Comparison of ENCODE assay signal across 9 mouse cellular contexts in the genomic region with DNA sequence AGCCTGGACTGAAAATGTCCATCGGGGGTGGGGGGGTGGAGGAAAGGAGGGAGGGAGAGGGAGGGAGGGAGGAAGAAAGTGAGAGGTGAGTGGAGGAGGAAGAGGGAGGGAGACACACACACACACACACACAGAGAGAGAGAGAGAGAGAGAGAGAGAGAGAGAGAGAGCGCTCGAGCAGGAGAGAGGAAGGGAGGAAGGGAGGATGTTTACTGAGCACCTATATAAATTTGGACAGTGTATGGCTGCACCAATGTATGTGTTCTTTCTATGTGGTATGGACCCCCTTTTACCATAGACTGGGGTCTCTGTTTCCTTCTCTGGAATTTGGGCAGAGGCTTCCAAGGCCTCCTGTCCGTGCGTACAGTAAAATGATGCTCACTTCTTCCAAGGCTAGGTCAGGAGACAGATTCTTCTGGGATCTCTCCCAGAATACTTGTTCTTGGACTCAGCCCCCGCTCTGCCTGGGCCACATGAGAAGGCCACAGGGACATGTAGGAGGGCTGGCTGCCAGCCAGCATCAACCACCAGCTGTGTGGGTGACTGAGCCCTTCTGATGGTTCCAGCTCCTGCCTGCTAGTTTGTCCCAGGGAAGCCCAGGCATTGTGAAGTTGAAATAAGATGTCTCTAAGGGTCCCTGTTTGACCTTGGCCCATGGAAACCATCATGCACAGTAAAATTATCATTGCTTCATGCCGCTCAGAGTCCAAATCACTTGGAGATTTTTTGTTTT.
DNase-seq lines count a peak whose midpoint lies in the region; ATAC-seq and TF ChIP-seq lines count a peak whose summit lies in the region.
"Had no signal": no experiment of that assay in that cellular context is flagged by ENCODE, and none has a peak within 500 bp of the region (broad histone marks: within the 10 kb centered on the region; RNA-seq: fewer than 3 reads in every experiment).

No protein-coding gene starts in this region.

- peak overlapping the region; percentile 8 for H3ac ChIP-seq in C2C12 (ENCODE audit: control insufficient read depth, insufficient read length, low read depth)

- H3K27me3 ChIP-seq in C2C12 (ENCODE audit: control insufficient read depth, insufficient read depth, insufficient read length) = no peaks in the 10 kb centered on the region
- H3K27me3 ChIP-seq: midbrain, embryonic 12.5 days had no signal

- no peak for ATAC-seq in inflammation-experienced regulatory T-cells, adult 6 months

- no peak overlapping the region for H3K4me3 ChIP-seq in C2C12 (ENCODE audit: insufficient read depth, poor library complexity, severe bottlenecking)
- H3K4me3 ChIP-seq: layer of hippocampus, adult 2 months; midbrain, embryonic 12.5 days had no signal

- no peaks in the 10 kb centered on the region for H3K79me2 ChIP-seq in C2C12 (ENCODE audit: control insufficient read depth, insufficient read depth)

- no peaks in the 10 kb centered on the region for H3K79me3 ChIP-seq in C2C12 (ENCODE audit: low read depth)

- peak; percentile 82 for DNase-seq in 3T3-L1 (ENCODE audit: low read depth, low spot score)
- DNase-seq in gastrocnemius, adult 8-10 months (ENCODE audit: low spot score in 2 of 2) = peak; percentile 41 to 75
- DNase-seq in left cerebral cortex, adult 9 months (ENCODE audit: low spot score in 2 of 2) = peak; percentile 22 to 60
- no peak for DNase-seq in cerebellum, postnatal 14 days
- no peak for DNase-seq in thymus, postnatal 25 days

- TF ChIP-seq CTCF in C2C12 (IDR thresholded peaks at IDR 0.05; ENCODE audit: control insufficient read depth, insufficient read depth, insufficient read length) = no peak

- no peaks in the 10 kb centered on the region for H3K36me3 ChIP-seq in C2C12 (ENCODE audit: control insufficient read depth, insufficient read depth)
- H3K36me3 ChIP-seq: midbrain, embryonic 12.5 days had no signal

TF ChIP-seq in C2C12, 6 proteins besides CTCF, POLR2A, EP300 and RAD21:
- no peak for TF ChIP-seq FOSL1 (IDR thresholded peaks at IDR 0.05; ENCODE audit: insufficient read depth, low read length, poor library complexity, severe bottlenecking)
- no peak for TF ChIP-seq MYOG (IDR thresholded peaks at IDR 0.05; ENCODE audit: control insufficient read depth, extremely low read depth, insufficient read length)
- no peak for TF ChIP-seq CEBPB (IDR thresholded peaks at IDR 0.05; ENCODE audit: low read depth)
- TF ChIP-seq USF1 (IDR thresholded peaks at IDR 0.05; ENCODE audit: low read depth) = no peak
- no peak for TF ChIP-seq MYOD1 (IDR thresholded peaks at IDR 0.05; ENCODE audit: control insufficient read depth, insufficient read length, low read depth)
- no peak for TF ChIP-seq MAX (IDR thresholded peaks at IDR 0.05)

Comparison
In these comparisons a context has a peak if more than half of its experiments do, and no peak if none do; other contexts are left out.
1. DNase-seq: peak in 3T3-L1 (single experiment), gastrocnemius, adult 8-10 months (2 of 2) and left cerebral cortex, adult 9 months (2 of 2); none in cerebellum, postnatal 14 days (0 of 2) and thymus, postnatal 25 days (single experiment).